Mouse (Mus musculus) kidney, postnatal 10 days (tissue): ENCODE measurements around the gene Lhfpl3.

Experiments
- DNase-seq: peaks from one replicate; pipeline ENCODE4 v3.0.0; 2021; ENCODE audit warnings: mixed read lengths

The Lhfpl3 gene

GRCm38 (mm10) chr5:22928746-22929145 is 182.9 kb downstream of the Lhfpl3 start:
- no peak for DNase-seq

DNA sequence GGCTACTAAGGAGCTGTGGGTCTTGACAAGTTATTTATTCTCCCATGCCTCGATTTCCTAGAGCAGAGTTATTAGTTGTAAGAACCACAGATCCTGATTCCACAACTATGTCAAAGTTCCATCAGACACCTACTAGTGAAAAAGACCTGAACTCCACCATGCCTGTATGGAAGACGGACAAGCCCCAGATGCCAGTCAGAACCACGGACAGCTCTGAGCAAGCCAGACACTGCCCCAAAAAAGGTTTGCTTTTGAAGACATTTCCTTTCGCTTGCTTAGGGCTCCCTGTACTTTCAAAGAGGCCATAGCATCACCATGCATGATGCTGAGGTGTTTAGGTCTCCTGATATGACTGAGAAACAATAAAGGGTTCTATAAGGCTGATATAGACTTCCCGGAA is 197.4 kb downstream of the Lhfpl3 start:
- DNase-seq: peak; percentile 45

DNA sequence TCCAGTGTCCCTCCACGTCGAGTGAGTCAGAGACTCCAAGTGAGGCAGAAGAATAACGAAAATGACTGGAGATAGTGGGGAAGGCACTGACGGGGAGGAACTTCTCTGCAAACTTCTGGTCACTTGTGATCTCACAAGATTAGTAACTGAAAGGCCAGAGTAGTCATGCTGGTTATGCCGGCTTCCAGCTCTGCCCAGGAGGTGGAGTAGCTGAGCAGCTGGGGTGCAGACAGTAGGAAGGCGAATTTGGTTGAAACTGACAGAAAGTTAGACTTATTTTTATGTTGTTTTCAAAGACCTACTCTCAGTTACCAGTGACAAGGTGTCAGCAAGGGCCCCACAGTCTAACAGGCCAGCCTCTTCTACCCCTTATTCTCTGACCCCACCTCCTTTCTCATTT is 217.4 kb downstream of the Lhfpl3 start:
- peak; percentile 5 for DNase-seq

DNA sequence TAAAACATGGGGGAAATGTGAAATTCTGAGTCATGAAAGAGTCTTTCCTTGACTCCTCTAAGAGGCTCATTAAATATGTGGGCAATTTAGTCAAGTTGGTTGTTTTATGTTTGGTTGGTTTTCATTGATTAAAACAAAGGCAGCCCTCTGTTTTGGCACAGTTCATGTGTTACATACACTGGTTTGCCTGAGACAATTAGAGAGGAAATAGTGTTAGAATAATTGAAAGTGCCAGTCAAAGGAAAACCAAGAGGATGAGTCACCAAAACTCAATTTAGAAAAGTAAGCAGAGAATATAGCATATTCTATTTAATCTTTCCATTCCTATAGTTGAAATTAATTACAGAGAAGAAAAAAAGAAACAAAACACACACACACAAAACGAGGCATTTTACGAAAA is 240.9 kb downstream of the Lhfpl3 start:
- DNase-seq: no peak

DNA sequence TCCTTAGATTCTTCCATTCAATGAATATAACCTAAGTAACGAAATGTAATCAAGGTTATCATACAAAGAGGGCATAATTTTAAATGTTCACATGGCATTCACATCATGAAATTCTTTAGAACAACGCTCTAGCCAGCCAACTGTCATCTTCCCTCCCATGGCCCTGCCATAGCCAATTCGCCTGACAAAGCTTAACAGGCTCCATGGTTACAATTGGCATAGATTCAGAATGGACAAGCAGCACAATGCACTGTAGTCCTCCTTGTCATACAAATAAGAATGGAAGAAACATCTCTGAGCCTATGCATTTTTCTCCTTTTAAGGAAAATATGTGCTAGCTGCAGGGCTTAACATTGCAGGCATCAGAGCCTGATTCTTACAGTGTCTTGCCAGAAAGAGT is 254.0 kb downstream of the Lhfpl3 start:
- no peak for DNase-seq

DNA sequence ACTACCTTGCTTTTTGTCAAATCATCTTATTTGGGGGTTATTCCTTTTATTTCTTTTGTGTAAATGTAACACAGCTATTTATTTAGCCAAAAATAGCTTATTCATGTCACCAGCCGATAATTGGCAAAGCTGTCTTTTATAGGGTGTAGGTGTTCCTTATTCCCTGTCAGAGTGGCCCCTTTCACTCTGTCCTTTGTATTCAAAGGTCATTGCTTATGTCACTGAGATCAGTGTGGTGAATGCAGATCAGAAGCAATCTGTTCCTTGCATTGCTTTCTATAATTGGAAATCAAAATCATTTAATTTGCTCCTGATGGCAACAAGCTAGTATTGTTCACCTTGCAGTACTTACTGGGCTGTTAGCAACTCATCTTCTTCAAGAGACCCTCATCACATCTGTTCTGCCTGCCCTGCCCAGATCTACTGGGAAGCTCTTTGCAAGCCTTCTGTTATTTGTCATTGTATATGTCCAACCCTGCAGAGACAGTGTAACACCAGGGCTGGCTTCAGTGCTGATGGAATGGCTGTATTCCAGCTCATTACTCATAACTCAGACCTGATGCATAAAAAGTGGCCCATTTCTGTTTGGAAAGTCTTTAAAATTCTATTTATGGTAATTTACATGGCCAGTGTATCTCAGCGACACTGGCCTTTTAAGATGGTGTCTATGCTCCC is 257.4 kb downstream of the Lhfpl3 start:
- no peak for DNase-seq

DNA sequence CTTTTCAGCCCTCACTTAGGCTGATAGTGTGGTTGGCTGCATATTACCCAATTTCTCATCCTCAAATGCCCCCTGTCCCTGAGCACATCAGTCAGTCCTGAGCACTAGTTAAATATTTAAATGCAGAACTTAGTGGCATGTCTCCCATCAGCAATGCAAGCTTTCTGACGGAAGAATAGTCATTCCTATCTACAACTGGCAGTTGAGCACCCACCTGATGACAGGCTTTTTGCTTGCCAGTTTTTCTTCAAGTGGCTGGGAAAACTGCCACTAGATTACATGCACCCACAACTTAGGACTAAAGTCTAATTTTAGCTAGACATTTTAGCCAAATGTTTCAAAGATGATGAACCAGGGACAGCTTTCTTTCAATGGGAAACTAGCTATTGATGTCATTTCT is 260.3 kb downstream of the Lhfpl3 start:
- no peak for DNase-seq

GRCm38 (mm10) chr5:23010460-23010859 is 264.6 kb downstream of the Lhfpl3 start:
- no peak for DNase-seq

- DNase-seq: no peak
These were observed 268.1 kb downstream of the Lhfpl3 start for GRCm38 (mm10) chr5:23013997-23014396.

GRCm38 (mm10) chr5:23015587-23016335 is 269.9 kb downstream of the Lhfpl3 start:
- no peak for DNase-seq

DNA sequence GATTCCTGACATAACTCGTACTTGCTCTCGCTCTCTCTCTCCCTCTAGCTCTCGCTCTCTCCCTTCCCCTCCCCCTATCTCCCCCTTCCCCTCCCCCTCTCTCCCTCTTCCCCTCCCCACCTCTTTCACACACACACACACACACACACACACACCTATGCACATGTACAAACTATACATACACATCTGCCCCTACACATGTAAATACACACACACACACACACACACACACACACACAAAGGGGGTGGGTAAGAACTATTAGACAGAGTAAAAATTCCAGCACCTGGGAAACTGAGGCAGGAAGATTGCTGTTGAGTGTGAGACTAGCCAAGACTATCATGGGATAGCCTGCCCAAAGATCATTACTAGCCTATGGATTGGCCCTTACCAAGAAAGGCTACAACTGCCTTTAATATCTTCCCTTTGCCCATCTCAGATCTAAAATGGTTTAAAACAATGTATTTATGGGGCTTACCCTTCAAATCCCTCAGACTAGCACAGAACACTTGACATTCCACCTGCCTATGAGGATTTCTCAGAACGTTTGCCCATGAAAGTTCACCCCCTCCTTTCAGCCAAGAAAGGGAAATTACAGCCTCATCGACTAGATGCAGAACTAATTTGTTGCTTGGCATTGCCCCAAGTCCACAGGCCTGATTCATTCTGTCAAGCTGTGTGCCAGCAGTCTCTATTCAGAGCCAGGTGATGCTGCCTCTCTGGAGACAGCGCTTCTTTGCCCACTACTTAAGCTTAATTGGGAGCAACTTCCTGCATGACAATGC is 289.3 kb downstream of the Lhfpl3 start:
- no peak for DNase-seq

- DNase-seq: no peak
These were observed 289.8 kb downstream of the Lhfpl3 start for GRCm38 (mm10) chr5:23035727-23036029.

DNA sequence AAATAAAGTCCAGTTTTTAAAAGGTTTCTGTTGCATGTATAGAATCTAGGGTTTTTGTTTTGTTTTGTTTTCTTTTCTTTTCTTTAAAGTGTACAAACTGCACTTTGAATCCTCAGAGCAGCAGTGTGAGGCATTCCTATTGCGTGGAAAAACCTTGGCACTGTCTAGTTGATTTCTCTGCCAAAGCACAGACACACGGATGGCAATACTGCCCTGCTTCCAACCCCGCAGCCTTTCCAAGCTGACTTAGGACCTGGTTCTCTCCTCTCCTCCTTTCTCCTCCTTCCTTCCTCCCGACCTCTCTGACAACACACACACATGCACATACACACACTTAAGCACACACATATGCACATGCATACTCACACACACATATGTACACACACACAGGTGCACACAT is 294.6 kb downstream of the Lhfpl3 start:
- no peak for DNase-seq

DNA sequence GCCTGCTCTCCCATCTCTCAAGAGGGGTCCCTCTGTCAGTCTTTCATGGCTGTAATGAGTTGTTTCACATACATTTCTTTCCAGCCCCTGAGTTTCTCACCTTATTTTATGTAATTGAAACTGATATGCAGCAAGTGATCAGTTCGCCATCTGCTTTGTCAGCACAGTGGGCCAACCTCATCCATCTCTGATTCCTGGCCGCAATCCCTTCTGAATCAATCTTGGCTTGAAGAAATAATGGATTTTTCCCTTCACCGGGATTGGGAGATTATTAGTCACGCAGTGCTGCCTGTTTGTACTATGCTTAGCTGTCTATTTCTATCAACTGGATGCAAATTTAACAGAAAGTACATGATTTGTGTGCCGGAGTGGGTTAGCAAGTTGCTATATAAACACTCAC is 297.0 kb downstream of the Lhfpl3 start:
- no peak for DNase-seq

DNA sequence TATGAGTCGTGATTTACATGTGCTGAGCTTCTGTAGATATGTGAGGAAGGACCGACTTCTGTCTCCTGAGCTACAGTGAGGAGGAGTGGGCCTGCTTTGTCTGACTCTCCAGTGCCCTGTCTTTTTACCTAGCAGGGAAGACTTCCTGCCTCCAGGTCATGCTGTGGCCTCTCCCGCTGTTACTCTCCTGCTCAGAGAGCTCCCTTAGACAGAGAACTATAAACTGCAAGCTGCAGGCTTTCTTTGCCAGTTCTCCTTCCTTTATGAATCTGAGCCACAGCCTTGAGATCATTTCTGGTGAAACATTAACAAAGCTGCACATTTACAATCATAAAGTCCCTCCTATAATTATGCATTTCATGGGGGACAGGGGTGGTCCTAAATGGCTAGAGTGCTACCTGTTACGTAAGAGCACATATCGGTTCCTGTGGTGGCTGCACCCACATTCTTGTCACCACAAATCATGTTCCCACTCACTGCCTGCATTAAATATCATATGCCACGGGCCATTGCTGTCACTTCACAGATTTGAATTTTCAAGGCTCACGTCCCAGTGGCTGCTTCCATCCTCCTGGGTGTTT is 303.3 kb downstream of the Lhfpl3 start:
- no peak for DNase-seq

GRCm38 (mm10) chr5:23051458-23051857 is 305.6 kb downstream of the Lhfpl3 start:
- no peak for DNase-seq

DNA sequence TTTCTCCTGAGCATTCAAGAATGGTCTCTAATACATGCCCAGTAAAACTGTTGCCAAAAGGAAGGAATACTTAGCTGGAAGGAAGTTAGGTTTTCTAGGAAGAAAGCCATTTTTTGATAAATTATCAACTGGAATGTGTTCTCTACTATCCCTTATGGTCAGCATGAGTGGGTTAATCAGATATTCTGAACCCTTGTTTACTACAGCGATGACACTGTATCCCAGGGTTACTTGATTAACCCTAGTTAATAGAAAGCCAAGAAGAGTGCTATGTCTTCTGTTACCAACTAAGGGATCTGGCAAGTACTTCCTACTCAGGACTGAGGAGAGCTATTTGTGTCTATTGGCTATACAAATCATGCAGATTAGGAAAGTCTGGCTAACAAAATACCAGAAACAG is 349.0 kb downstream of the Lhfpl3 start:
- DNase-seq: no peak

DNA sequence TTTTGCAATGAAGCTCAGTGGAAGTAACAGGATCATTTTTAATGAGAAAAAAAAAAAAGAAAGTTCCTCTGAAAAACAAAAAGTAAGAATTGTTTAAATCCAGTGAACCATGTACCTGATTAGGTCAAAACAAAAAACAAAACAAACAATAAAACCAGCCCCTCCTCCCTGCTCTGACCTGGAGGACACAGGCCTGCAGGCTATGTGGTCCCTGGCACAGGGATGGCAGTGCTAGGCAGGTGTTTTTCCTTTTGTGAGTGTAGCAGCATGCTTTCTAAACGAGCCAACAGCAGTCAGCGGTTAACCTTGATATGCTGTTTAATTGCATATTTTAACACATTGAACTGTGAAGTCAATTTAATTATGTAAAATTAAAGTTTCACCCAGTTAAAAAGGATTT is 360.7 kb downstream of the Lhfpl3 start:
- DNase-seq: no peak

GRCm38 (mm10) chr5:23111307-23111706 is 365.4 kb downstream of the Lhfpl3 start:
- DNase-seq: no peak

DNA sequence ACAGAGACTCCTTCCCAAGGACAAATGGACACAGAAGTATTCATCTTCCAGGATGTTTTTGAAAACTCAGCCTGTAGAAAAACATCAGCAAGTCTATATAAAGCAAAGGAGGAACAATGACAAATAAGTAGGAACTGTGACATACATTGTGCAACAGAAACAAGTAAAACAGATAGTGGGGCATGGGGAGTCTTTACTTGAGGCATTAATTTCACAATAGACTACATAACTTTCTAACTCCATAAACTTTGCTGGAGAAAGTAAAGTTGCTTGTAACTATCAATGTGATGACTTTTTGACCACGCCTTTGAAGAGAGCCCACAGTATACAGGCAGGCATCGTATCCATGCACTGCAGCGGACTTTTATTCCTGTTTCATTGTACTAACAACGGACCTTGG is 368.4 kb downstream of the Lhfpl3 start:
- DNase-seq: no peak

- DNase-seq: no peak
These were observed 381.0 kb downstream of the Lhfpl3 start for GRCm38 (mm10) chr5:23126851-23127250.

- DNase-seq: no peak
These were observed 394.5 kb downstream of the Lhfpl3 start for GRCm38 (mm10) chr5:23140183-23140921.

DNA sequence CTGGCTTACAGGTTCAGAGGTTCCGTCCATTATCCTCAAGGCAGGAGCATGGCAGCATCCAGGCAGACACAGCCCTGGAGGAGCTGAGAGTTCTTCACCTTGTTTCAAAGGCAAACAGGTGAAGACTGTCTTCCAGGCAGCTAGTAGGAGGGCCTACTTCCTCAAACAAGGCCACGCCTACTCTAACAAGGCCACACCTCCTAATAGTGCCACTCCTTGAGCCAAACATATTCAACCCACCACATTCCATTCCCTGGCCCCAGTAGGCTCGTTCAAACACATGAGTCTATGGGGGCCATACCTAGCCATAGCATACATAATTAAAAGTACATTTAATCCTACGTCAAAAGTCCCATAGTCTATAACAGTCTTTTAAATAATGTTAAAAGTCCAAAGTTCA is 407.4 kb downstream of the Lhfpl3 start:
- DNase-seq: no peak
